Mouse (Mus musculus) stomach, postnatal 0 days (tissue): ENCODE measurements at regions not wholly inside any gene's neighbourhood (a gene's known extent, or its start where the extent isn't known, plus 50 kb on each side); places are given as distances from the start of the nearest gene placed in this dataset.

Source experiments
- ATAC-seq: fragments of 200-750 bp; cut with Nextera tagmentation; 2 replicates; pipeline ENCODE4 v1.8.0; 2017; ENCODE audit not compliant: low FRiP score, low TSS enrichment
- DNase-seq: peaks from one replicate; pipeline ENCODE4 v3.0.0-alpha.2; 2016; ENCODE audit warnings: low spot score
- H3K27ac ChIP-seq: fragments of 300-500 bp; sonication (generic); replicated peaks from 2 replicates; pipeline ENCODE4 v1.5.1; 2014; ENCODE audit warnings: mild to moderate bottlenecking, control low read depth
- H3K27me3 ChIP-seq: fragments of 300-500 bp; sonication (generic); 2 replicates; pipeline ENCODE4 v1.6.1; 2014; ENCODE audit warnings: low read length; ENCODE audit not compliant: control insufficient read depth, insufficient read depth
- H3K36me3 ChIP-seq: fragments of 300-500 bp; sonication (generic); 2 replicates; pipeline ENCODE4 v1.6.1; 2014; ENCODE audit warnings: low read length, mixed read lengths; ENCODE audit not compliant: control insufficient read depth, insufficient read depth
- H3K4me1 ChIP-seq: fragments of 300-500 bp; sonication (generic); replicated peaks from 2 replicates; pipeline ENCODE4 v1.6.1; 2014; ENCODE audit warnings: antibody characterized with exemption; ENCODE audit not compliant: control insufficient read depth, insufficient read depth
- H3K4me2 ChIP-seq: fragments of 300-500 bp; sonication (generic); replicated peaks from 2 replicates; pipeline ENCODE4 v1.6.1; 2014; ENCODE audit warnings: low read depth, mild to moderate bottlenecking, control low read depth, moderate library complexity
- H3K4me3 ChIP-seq: fragments of 300-500 bp; sonication (generic); 2 replicates; pipeline ENCODE4 v1.5.1; 2014; ENCODE audit warnings: low read depth, low read length, control low read depth
- H3K9ac ChIP-seq: fragments of 300-500 bp; sonication (generic); 2 replicates; pipeline ENCODE4 v1.6.1; 2014; ENCODE audit warnings: mild to moderate bottlenecking, low read length, control low read depth, mixed read lengths
- H3K9me3 ChIP-seq: fragments of 300-500 bp; sonication (generic); 2 replicates; pipeline ENCODE4 v1.6.1; 2016; ENCODE audit warnings: low read length; ENCODE audit not compliant: control insufficient read depth
- CTCF ChIP-seq: IDR thresholded peaks from 2 replicates; pipeline ENCODE4 v1.5.1; 2016; ENCODE audit warnings: antibody characterized with exemption, low read depth, mild to moderate bottlenecking, moderate library complexity
- EP300 ChIP-seq: optimal IDR thresholded peaks from 2 replicates; pipeline ENCODE3; 2016; ENCODE audit warnings: antibody characterized with exemption
- whole genome bisulfite sequencing: fragments of 180-500 bp; shearing (Covaris S2); extraction: QIAGEN DNeasy Blood & Tissue Kit; methylation state at CpG from one replicate; pipeline ENCODE4 v1.1.7; 2014; 5-methylcytosine and 5-hydroxymethylcytosine counted together

DNA sequence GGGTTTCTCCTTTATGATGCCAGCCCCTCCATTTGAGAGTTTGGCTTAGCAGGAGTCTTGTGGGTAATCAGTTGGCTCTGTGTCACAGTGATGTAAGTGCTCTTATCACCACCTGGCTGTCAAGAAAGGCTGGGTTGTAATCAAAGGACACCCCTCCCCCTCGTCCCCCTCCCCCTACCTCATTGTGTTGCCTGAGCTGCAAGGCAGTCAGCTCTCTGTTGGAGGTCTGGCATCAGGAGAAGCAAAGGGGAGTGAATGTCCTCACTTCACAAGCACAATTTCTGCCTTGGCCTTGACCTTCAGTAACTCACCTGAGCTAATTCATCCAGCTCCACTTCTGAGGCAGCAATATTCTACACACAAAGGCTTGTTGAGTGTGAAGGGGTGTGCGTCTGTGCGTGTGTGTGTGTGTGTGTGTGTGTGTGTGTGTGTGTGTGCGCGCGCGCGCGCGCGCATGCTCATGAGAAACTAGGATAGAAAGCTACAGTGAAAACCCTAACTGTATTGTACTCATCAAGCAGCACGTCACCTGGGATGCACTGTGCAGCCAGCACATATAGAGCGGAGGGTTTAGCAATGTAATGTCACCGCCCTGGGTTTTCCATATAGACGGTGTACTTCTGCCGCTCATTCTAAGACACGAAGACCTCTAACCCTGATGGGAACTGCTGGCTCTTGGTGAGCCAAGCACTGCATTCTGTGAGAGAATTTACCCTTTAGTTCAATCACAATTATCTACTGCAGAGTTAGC lies 182.7 kb upstream of the Smim15 start:
- no peak overlapping the region for H3K4me2 ChIP-seq
- no peaks in the 10 kb centered on the region for H3K4me1 ChIP-seq
- no peak for ATAC-seq
- WGBS: 76% methylated on average over 17 of the region's 17 CpGs
- TF ChIP-seq CTCF (no peak), EP300 (no peak)
- H3K36me3 ChIP-seq: no peaks in the 10 kb centered on the region
- H3K4me3 ChIP-seq: no peak overlapping the region
- H3K9ac ChIP-seq: no peak overlapping the region
- H3K9me3 ChIP-seq: no peaks in the 10 kb centered on the region
- H3K27me3 ChIP-seq: no peaks in the 10 kb centered on the region
- DNase-seq: no peak
- no peak overlapping the region for H3K27ac ChIP-seq

DNA sequence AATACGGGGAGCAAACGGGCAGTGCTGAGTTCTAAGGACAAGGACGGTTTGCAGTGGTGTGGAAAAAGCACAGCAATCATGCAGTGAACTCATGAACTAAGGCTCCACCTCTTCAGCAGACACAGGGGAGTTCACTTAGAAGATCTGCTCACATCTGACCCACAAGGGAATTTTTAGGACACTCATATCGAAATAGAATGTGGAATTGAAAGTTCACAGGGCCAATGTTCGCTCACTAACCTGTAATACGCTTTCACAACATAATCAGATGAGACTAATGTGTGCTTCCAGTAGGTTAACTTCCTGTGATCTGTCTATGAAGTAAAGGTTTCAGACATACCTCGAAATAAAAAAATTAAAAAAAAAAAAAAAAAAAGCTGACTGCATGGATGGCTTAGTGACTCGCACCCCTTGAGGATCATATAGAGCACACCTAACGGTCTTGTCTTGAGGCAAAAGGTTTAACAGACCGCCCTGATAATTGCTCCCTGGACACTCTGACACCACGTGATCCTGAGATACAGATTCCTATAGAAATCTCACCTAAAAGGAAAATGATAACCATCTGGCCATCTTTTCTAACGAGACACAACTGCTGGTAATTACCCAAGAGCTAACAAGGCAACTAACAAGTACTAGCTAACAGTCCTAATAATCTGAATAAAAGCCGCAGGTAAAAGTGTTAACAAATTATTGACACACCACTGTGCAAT lies 187.0 kb upstream of the Smim15 start:
- no peaks in the 10 kb centered on the region for H3K27me3 ChIP-seq

GRCm38 (mm10) chr13:107850907-107851560 lies 193.2 kb upstream of the Smim15 start:
- Histone ChIP-seq H3K4me1 (peaks cover 6% of the 10 kb centered on the region; the same call in 1 of the 2 replicates), H3K27me3 (no peaks in the 10 kb centered on the region), H3K4me3 (no peak overlapping the region), H3K9ac (no peak overlapping the region), H3K27ac (no peak overlapping the region), H3K9me3 (no peaks in the 10 kb centered on the region), H3K36me3 (no peaks in the 10 kb centered on the region), H3K4me2 (no peak overlapping the region)
- no peak for DNase-seq
- ATAC-seq: no peak
- TF ChIP-seq EP300 (no peak), CTCF (peak; percentile 32; the same call in 1 of the 2 replicates)
- WGBS: 68% methylated on average over 8 of the region's 8 CpGs

More for the DNA sequence above, 187.0 kb upstream of the Smim15 start:
- H3K36me3 ChIP-seq: no peaks in the 10 kb centered on the region
- 76% methylated on average over 13 of the region's 13 CpGs for WGBS
- H3K9ac ChIP-seq: no peak overlapping the region
- no peak overlapping the region for H3K27ac ChIP-seq
- ATAC-seq (no peak), DNase-seq (no peak)
- H3K4me1 ChIP-seq: no peaks in the 10 kb centered on the region
- no peak overlapping the region for H3K4me2 ChIP-seq
- TF ChIP-seq CTCF (no peak), EP300 (no peak)
- H3K4me3 ChIP-seq: no peak overlapping the region
- no peaks in the 10 kb centered on the region for H3K9me3 ChIP-seq

- no peak for ATAC-seq
- WGBS: 83% methylated on average over 7 of the region's 7 CpGs
- Histone ChIP-seq H3K4me1 (peaks cover 9% of the 10 kb centered on the region), H3K36me3 (no peaks in the 10 kb centered on the region), H3K4me3 (no peak overlapping the region), H3K4me2 (no peak overlapping the region), H3K9ac (no peak overlapping the region), H3K27me3 (no peaks in the 10 kb centered on the region), H3K9me3 (no peaks in the 10 kb centered on the region), H3K27ac (no peak overlapping the region)
- DNase-seq: no peak
- TF ChIP-seq EP300: no peak
- no peak for TF ChIP-seq CTCF
These were observed 195.4 kb upstream of the Smim15 start for GRCm38 (mm10) chr13:107848871-107849270.

DNA sequence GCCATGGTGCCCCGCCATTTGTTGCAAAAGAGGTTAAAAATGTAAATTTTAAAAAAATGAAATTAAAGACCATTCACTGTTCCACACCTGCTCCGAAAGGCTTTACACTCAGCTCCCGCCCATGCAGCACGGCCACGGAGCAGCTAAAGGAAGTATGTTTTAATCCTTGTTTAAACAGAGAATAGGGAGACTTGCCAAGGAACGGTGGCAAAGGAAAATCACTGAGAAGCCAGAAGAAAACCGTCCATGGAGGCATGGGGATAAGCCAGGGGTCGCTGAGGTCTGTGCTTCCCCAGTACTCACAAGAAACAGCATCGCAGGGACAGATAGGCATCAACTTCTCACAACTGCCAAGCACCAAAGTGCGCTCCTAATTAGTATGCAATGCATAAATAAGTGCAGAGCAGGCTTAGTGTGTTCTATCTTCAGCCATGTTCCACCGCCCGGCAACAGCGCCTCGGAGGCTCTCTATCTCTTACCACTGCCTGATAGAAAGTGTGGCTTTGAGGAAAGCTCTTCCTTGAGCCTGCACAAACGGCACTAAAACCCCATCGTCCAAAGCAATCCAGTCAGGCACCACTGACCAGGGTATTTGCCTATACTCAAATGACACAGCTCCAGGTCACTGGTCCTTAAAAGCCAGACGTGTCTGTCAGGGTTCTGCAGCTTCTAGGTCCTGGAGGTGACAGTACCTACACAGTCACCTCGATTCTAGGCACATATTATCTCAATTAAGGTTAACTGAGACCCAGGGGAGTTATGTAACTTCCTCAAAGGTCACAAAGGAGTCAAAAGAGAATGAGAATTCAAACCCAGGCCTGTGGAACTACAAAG lies 196.8 kb upstream of the Smim15 start:
- DNase-seq (peak; percentile 58), ATAC-seq (peak; percentile 78)
- 19% methylated on average over 18 of the region's 18 CpGs for WGBS
- no peaks in the 10 kb centered on the region for H3K9me3 ChIP-seq
- H3K36me3 ChIP-seq: no peaks in the 10 kb centered on the region
- no peak for TF ChIP-seq CTCF
- no peak for TF ChIP-seq EP300
- H3K27ac ChIP-seq: peak overlapping the region; percentile 82
- 0 out of 2 replicates have a peak overlapping the region, but pooled peaks have one; percentile 31 for H3K9ac ChIP-seq
- no peaks in the 10 kb centered on the region for H3K27me3 ChIP-seq
- H3K4me1 ChIP-seq: peaks cover 15% of the 10 kb centered on the region
- peak overlapping the region; percentile 33 for H3K4me3 ChIP-seq
- peak overlapping the region; percentile 60 for H3K4me2 ChIP-seq
